Mouse (Mus musculus) frontal cortex, postnatal 14 days (tissue): ENCODE data around the gene Chic1.

Experiments used
- DNase-seq, 2 experiments: peaks; one replicate each; pipeline ENCODE4 v3.0.0; 2022; ENCODE audit warnings: low spot score in 2 of 2

Gene Chic1

DNA sequence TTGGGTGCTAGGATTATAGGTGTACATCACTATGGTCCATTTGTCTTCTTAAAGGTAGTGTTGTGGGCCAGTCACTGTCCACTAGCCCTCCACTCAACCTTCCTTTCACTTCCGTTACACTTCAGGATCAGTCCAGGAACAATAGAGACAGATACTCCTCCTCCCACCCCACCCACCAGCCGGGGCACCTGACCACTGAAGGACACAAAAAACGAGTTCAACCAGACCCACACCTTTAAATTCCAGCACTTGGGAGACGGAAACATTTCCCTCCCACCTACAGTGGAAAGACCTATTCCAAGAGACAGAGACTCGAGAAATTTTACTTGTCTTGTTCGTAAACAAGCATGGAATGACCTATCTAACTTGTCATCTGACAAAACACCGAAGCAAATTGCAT lies 76.0 kb downstream of the Chic1 start:
- DNase-seq: no peak

DNA sequence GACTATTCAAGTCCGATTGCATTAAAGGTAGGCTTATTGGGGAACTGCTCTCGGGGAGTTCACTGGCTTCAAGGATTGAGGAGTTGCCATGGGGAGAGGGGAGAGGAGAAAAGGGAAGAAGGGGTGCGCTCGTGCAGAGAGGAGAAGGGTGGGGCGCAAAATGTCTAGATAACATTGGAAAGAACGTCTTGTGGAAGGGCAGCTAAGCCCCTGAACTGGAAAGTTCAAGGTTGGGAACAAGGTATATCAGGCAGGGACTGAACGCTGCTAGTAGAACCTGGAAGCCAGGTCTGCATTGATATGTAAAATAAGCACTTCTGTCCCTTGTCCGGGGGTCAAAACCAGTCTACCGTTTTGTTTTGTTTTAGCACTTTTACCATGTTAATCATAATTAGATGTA lies 81.7 kb downstream of the Chic1 start:
- DNase-seq: no peak

DNA sequence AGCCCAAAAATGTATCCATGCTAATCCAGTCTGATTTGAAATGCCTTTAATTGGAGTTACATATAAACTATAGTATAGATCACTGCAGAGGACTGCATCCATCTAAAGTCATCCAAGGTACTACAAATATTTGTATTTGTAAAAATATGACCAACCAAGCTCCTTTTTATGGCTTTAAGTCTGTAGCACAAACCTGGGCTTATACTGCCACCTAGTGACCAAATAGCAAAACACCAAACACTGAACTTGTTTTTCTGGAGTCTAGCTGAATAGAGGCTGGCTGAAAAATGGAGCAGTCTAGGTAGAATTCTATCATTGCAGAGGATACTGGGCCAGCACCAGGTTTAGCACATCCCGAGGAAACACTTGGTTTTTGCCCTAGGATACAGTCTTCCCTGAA lies 84.5 kb downstream of the Chic1 start:
- DNase-seq: no peak

DNA sequence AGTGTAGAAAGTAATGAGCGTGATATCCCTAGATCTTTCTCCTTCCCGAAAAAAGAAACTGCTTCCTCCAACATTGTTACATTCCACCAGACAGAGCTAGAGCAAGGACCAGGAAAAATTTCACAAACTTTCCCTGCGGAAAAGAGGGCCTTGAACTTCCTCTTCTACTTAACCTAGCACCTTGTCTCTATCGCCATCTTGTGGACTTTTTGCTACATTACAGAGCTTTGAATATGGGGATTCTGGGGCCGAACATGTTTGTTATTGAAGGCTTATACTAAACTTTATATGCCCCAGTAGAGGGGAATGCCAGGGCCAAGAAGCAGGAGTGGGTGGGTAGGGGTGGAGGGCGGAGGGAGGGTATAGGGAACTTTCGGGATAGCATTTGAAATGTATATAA lies 87.5 kb downstream of the Chic1 start:
- DNase-seq: no peak
